Mouse (Mus musculus): Measurements from ENCODE around the gene Hoxa3.

Gene Hoxa3

DNA sequence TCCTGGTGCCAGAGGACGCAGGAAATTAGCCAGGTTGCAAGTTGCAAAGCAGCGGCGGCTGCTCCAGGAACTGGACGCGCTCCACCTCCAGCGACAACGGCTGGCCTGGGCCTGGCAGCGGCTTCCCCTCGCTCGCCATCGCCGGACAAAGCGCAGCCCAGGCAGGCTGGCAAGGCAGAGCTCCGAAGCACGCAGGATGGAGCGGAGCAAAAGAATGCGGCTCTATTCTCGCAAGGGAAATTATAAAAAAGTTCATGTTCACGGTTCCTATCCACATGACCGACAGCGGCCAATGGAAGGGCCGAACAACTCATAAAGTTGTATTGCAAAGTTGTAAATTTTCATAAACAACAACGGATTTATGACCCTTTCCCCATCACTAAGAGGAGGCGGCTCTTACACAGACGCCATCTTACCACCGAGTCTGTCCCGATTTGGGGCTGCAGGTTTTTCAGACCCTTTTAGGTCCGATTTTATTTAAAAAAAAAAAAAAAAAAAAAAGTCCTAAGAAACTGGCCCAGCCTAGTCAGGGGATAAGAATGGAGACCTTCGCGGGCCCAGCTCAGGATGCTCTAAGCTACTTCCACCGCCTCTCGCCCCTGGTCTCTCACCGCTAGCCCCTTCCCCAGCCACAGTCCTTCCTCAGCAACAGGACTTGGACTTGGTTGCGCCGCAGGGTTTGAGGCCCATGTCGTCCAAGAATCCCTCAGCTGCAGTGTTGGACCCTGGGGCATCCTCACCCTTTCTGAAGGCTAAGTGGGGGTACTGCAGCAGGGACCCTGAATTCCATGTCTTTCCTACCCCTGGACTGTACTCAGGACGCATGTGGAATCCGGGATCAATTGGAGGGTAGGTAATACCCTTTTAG, at the start of gene Hoxa3, which contains the start of gene Gm28308:
Gene Hoxa3 (minus strand): TSS at position 218 of the 868 bp plus-strand sequence.
Gene Gm28308 (minus strand): TSS at position 221 of the 868 bp plus-strand sequence.
- DNase-seq (ENCODE audit: low spot score): peak; percentile 2

DNA sequence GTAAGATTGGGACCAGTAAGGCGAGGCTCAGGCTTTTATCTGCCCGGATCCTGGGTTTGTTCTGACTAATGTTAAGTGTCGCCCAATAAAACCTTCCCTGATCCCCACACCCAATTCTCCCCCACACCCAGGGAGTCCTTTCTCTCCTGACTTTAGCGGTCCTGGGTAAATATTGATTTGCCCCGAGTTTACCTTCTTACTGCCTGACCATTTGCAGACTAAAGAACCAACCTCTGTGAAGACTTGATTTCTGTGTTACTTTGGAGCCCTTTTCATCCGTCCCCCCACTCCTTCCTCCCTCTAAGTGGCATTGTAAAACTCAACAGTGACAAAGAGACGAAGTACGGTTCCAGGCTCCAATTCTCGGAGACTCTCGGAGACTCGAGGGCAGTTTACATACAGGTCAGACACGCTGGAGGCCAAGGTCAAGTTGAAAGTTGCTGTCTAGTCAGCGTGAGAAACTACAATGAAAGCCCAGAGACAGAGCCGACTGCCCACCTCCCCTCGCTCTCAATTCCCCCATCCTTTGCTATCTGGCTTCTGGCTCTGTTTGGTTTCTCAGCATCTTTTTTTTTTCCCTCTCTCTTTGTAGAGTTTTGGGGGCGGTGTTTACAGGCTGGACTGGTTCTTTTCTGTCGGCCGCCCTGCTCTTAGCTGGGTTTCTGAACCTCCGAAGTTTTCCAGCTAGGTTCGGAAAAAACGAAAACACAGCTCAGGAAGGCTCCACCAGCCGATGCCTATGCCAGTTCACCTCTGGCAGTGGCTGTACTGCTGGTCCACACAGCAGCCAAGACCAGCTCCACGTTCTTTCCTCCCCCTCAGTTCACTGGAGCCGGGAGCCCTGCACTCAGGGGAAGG, 49.6 kb upstream of the Hoxa3 start:
- no peak for DNase-seq (ENCODE audit: low spot score)

DNA sequence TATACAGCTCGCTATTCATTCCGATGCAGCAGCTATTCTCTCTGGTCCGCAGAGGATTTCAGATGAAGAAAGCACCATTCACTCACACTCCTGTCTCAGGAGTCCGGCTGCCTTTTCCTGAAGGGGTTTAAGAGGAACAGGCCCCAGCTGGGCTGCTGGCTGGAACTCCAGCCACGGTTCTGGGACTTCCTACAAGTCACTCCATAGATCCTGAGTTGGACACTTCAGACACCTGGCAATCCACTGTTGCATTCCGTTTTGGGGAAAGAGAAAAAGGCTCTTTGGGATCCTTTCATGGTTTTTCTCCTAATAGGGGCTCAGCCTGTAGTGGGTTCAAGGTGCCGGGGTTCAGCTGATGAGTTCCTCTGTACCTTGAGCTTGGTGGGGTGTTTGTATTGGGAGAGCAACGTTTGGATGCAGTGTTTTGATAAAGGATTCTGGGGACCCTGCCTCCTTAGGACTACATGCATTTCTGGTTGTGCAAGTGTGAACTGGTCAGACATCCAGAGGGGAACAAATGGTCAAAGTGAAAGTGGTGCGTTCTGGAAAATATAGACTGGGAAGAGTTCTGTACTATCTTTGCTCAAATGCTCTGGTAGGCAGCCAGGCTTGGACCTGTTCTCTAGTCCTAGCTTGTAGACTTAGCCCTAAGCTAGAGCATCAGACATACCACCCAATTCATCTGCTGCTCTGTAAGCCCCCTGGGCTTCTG, 48.8 kb upstream of the Hoxa3 start:
- no peak for DNase-seq (ENCODE audit: low spot score)

DNA sequence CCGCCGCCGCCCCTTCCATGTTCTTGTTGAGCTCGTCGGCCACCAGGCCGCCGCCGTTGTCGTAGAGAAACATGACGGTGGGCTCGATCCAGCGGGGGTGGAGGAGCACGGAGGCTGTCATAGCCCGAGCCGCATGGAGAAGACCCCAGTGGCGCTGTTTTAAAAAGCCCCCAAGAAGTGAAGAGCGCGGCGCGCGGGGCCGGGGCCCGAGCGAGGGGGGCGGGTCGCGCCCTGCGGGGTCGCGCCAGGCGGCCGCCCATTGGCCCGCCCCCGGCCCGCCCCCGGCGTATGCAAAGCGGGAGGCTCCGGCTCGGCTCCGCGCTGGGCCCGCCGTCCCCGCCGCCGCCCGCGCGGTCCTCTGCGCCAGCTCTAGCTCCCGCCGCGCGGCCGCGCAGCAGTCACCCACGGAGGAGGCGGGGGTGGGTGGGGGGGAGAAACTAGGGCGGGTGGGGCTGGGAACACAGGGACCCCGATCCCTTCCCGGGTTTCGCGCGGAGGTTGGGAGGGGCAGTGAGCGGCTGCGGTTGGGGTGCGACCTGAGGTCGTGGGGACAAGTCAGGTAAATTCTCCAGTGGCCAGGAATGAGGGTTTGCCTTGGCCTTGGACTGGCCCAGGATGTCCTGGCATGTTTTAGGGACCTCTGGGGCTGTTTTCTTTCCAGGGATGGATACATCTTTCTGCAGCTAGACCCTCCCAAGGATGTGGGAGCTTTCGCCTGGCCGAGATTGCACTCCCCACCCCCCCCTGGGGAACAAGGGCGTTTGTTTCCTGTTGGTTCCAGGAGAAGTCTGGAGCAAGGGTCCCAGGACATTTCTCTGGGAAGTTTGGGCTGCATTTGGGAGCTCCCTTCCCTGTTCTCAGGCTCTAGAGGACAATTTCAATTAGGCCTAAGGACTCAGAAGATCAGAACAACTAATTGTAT, 47.8 kb upstream of the Hoxa3 start, which contains the start of gene Hoxa13:
Gene Hoxa13 (minus strand): TSS at position 227 of the 922 bp plus-strand sequence.
- DNase-seq (ENCODE audit: low spot score): no peak

DNA sequence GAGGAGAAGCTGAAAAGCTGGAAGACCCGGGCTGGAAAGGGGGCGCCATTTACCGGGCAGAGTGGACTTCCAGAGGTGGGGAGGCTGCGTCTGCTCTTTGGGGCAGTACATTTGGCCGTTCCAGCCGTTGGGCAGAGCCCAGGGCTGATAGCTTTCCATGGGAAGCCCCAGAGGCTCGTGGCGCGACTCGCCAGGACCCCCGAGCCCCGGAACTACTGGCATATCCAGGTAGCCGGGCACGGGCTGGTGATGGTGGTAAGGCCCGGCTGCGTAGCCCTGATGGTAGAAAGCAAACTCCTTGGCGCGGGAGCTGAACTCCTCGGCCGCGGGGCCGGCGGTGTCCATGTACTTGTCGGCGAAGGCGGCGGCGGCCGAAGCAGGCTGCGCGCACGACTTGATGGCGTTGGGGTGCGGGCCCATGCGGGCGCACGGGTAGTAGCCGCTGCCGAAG, 46.7 kb upstream of the Hoxa3 start:
- no peak for DNase-seq (ENCODE audit: low spot score)

DNA sequence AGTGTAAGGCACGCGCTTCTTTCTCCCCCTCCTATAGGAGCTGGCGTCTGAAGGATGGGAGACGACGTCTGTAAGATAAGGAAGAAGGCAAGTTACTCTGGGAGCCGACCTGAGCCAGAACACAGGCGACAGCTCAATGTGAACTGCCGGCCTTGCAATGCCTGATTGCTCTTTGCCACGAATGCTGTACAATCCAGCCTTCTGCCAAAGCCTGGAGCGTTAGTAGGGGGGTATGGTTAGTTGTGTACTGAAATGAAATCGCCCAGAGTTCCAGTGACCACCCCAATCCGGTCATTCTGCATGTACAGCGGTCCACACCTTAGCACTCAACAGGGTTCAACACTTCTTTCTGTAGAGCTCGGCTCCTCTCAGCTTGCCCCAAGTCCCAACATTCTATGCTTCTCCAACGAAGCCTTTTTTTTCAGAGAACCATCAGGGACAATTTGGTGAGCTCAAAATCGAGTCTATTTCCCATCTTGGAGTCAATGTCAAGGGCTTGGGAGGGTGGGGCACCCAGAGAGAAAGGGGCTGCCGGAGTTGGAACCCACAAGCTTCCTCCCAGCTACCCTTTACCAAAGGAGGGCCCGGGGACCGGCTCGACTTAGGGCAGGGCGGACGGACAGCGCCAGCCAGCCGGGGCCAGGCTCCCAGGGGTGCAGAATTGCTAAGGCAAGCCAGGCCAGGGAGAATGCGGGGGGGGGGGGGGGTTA, 46.1 kb upstream of the Hoxa3 start:
- no peak for DNase-seq (ENCODE audit: low spot score)

DNA sequence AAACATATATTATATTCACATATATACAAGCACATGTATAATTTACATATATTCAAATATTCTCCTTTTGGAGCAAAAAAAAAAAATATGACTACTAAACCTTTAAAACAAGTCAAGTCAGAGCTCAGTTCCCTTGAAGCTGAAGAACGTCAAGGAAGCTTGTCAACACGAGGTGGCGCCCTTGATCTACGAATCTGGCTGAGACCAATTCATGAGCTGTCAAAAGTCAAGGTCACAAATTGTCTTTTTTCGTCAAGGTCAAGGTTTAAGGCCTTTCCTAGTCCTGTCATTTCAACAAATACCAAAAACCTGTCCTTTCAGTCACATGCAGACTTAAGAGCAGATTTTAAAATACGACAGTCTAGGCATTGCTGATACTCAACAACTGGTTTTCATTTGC, 43.8 kb upstream of the Hoxa3 start:
- DNase-seq (ENCODE audit: low spot score): no peak

DNA sequence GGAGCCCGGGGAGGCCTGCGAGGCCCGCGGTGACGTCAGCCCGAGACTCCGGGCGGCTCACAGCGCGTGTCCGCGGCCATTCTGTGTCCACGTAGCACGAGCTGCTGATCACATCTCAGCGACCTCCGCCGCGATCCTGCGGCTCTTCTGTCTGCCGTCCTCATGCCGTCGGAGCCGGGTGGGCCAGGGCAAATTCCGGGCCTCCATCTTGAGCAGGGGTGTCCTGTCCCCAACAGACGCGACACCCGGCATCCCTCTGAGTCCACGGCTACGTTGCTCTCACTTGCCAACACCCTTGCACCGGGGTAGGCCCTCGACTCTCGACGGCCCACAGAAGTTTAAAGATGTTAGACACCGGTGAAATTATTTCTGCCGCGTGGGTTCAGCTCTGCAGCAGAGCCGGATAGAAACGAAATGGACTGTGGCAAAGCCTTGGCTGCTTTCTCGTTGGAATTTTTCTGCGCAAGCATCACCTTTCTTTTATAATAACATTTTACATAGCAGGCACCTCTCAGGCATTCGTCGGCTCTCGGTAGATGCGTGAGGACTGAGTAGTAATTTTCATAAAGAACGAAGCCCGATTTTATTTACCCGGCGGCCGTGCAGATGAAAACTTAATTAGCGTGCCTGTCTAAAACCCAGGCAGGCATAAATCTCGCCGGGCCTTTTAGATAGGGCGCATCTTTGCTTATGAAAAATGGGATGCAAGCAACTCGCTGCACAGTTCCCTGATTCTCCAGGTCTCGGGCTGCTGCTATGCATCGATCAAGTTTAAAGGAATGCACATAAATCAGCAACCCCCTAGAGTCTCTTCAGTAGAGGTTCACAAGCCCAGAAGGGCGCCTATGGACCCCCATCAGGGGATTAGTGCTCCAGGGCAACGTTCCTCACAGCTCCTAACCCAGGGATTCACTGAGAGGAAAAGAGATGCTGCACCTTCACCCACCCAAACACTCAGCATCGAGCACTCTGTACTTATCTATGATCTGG, 40.7 kb upstream of the Hoxa3 start:
- DNase-seq (ENCODE audit: low spot score): no peak

DNA sequence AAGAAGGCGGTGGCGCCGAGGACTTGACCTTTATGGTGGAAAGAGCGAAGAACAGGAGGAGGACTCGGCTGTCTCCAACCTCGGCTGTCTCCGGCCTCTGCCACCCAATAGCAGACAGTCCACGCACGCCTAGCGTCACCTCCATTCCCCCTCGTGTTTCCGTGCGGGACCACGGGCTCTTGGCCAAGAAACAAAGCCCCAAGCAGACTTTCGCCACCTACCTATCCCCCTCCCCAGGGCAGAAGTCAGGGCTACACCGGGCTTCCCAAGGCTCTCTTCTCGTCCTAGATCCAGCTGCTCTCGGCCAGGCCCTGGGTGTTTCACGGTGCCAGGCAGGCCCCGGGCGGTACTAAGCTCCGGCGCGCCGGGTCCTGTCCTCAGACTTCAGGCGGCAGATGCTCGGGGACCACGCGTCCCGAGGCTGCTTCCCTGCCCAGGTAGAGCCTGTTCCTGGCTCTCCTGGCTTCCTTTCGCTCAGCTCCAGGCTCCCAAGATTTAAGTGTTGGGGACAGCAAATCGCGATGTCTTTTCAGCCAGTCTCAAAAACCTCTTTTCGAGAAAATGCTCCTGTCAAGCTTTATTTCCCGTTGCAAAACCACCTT, 39.7 kb upstream of the Hoxa3 start:
- DNase-seq (ENCODE audit: low spot score): no peak

DNA sequence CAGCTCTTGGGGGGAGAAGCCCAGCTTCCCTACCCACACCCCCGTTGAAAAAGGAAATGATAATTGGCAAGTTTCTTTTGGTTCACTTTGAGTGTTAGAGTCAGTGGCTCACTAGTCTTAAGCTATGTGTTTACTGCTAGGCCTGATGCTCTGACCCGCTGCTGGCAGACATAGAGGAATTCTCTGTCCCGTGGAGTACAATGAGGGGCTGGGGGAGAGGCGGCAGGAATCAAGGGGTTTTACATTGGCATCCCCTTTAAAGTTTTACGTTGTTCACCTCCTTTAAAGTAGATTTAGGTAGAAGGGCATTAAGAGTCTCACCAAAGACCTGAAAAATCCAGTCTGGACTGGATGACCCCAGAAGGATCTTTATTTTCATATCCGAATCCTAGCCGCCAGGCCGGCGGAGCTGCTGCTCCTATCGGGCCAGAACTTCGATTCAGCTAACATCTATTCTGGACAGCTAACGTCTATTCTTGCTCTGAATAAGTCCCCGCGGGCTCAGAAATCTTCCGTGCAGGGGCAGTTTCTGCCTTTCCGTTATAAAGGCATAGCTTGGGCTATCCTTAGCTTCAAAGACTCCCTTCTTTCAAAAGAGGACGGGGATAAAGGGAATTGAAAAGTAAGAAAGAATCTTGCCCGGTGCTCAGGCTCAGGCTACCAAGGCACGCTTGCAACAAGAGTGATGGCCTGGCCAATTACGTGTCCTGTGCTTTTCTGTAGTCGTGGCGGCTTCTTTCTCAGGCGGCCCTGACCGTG, 39.1 kb upstream of the Hoxa3 start:
- DNase-seq (ENCODE audit: low spot score): no peak

DNA sequence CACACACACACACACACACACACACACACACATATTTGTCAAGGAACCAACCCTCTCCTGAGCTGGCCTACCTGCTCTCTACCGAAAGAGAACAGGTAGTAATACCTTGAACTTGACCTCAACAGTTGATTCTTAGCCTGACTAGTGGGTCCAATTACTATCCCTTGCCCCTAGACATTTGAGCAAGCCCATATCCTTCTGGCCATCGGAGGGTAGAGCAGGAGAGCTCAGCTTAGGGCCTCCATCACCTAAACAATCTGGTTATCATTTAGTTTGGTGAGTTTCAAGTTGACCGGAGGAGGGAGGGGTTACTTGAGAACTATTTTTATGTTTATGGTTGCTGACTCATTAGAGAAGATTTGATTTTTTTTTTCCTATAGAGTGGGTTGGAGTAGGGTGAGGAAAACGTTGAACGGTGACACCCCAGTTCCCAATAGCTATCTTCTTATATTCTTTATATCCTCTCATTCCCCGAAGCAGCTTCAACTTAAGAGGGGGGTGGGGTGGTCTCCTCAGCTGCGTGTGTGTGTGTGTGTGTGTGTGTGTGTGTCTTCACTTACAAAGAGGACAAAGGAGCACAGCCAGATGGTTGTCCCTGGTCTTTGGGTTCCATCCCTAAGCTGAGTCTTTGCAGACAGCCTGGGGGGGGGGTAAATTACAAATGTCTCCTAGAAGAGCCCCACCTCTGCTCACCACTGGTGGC, 38.2 kb upstream of the Hoxa3 start:
- DNase-seq (ENCODE audit: low spot score): no peak

DNA sequence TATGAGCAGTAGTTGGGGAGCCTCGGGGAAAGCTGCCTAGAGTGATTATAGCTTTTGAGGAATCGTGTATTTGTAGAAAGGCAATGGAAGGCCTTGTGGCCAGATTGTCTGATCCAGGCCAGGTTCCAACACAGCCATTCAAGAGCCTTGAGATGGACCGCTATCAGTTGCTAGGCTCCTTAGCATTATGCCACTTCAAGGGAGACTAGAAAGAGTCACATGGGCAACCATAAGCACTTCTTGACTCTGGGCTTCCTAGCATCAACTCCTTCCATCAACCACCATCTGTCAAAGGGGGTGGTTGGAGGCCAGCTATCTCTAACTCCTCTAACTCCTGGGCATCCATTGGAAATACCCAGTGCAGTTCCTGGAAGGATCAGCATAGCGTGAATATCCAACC, 36.7 kb upstream of the Hoxa3 start:
- DNase-seq (ENCODE audit: low spot score): no peak

DNA sequence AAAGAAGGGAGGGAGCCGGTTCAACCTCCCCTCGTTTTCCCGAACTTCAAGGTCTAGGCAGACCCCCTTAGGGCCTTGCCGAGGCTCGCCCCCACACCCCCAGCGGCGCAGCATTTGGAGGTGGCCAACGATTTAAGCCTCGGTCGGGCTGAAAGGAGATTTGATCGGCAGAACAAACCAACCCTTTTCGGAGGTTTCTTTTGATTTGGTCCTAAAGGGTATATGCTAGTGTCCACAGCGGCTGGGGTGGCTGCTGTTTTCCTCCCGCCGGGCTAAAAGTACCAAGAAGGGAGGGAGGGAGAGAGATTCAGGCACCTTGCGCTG, 36.2 kb upstream of the Hoxa3 start:
- DNase-seq (ENCODE audit: low spot score): no peak

DNA sequence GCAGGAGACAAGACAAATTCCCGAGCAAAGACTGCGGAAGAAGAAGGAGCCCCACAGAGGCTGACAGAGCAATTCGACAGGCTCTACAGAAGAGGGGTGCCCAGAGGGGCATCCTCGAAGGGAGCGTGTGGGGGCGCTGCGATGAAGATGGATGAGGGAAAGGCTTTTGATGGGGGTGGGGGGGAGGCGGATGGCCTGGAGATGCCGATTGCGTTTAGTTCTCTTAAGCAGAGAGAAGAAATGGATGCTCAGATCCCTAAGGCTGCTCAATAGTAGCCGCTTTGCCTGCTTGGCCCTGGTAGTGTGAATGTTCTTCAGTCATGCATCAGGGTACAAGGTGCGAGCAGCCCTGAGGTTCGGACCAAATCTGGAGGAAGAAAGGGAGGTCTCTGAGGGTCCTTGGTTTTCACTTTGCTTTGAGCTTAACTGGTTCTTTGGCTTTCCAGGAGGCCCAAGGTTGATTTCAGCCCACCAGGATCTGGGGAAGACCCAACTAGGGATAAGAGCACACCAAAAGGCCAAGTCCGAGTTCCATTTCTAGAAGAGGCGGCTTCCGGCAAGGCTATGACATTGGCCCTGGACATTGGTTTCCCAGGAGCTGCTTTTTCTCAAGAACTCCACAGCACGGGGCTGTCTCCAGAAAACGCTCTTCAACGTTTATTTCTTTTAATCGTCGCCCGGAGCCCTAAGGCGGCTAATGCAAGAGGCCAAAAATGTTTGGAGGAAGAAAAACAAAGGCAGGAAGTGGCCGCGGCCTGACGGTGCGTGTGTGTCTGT, 35.7 kb upstream of the Hoxa3 start:
- DNase-seq (ENCODE audit: low spot score): no peak

DNA sequence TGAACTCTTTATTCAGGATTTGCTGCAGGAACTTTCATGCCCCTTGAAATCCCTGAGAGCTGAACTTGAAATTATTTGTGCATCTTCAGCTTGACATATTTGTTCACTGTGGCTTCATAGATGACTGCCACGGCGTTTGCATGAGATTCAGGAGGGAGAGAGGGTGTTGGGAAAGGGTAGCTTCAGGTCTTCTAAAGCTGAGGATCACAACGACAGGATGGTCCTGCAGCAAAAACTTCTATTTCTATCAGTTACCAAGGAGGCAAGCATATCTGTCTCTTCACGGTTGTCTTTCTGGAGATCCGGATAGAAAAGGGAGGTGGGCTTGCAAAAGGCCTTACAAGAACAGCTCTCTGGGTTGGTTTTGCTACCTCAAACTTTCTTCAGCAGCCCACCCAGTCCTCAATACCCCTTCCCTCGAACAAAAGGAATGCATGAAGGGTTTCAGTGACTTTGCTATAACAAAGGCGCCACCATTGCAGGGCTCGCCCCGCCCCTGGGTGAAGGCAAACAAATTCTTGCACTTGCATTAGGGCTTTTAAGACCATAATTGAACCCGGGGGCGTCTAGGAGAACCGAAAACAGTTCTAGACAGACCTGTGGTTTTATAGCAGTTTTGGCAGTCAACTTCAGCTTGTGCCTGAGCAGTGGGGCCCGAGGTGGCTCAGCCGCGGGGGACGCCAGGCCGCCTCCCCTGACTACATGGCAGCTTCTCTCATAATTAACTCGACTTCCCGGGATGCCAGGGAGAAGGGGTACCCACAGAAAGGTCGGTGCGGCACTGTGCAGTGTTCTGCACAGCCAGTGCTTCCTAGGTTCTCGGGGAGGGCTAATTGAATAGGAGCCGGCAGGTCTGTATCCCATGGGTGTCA, 34.9 kb upstream of the Hoxa3 start:
- no peak for DNase-seq (ENCODE audit: low spot score)

DNA sequence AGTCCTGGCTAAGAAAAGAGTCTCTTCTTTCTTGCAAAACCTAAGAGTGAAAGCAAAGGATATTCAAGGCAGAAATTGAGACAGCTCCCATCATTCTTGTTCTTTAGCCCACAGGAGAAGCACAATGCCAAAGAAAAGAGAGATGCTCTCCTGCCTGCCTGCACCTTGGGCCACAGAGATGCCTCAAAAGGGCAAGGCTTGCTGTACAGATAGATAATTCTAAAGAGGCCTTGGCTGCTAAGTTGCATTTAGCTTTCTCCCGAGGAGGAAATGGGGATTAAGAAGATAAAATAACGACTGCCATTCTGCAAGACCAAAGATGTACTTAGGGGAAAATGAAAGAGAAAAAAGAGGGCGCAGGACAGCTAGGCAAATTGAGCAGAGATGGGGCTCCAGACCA, 33.8 kb upstream of the Hoxa3 start:
- DNase-seq (ENCODE audit: low spot score): no peak
